Mouse (Mus musculus): ENCODE measurements around the gene Ctrb1.

Ctrb1 gene

DNA sequence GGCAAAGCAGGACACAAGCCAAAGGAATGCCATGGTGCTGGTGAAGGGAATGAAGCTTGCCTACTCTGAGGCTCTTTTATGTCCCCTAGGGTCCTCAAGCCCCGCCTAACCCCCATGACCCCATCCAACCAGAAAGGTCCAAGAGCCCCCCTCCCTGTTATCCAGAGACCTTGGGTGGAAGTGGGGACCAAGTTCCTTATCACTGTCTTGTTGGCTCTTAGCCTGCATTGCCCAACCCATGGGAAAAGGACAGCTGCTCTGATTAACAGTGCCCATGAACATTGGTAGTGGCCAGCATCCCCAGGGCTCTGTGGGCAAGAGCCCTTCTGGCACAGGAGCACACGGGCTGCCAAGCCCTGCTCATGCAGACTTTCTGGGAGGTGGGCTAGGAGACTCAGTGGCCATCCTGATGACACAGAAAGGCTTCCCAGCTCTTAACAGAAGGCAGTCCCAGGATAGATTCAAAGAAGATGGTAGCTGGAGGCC lies at the start of gene Ctrb1:
Gene Ctrb1 (minus strand): TSS at position 51 of the 486 bp plus-strand sequence.
- H3K36me3 ChIP-seq (ENCODE audit: insufficient read depth, low read length): no peaks in the 10 kb centered on the region
- H3K4me1 ChIP-seq (replicated peaks; ENCODE audit: low read depth, low read length): peaks cover 21% of the 10 kb centered on the region
- H3K4me3 ChIP-seq (replicated peaks; ENCODE audit: low read length): no peak within 1 kb of the TSS
- H3K27me3 ChIP-seq (ENCODE audit: insufficient read depth, low read length): no peaks in the 10 kb centered on the region
- peaks cover 9% of the 10 kb centered on the region for H3K9me3 ChIP-seq (ENCODE audit: low read length)
- TF ChIP-seq CTCF (conservative IDR thresholded peaks at IDR 0.05; ENCODE audit: low read length) (no peak), NANOG (IDR thresholded peaks at IDR 0.05; ENCODE audit: borderline replicate concordance, low read length) (no peak), POU5F1 (IDR thresholded peaks at IDR 0.05; ENCODE audit: borderline replicate concordance, low read length) (no peak)

DNA sequence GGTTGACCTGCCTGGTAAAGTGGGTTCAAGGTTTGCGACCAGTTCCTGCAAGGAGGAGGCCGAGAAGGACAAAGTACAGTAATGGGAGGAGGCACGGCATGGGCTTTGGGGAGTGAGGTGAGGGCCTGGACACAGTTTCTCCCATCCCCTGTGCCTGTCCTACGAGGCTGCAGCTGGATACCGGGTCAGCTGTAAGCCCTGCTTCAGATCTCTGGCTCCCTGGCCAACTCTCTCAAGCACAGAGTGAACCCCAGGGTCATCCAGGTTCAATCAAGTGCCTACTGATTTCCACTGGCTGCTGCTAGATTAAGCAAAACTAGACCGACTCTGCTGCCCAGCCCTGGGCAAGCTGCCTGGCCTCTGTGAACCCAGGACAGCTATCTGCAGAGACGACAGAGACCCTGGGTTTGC lies 49.5 kb upstream of the Ctrb1 start:
- H3K9me3 ChIP-seq (ENCODE audit: low read length): no peaks in the 10 kb centered on the region

DNA sequence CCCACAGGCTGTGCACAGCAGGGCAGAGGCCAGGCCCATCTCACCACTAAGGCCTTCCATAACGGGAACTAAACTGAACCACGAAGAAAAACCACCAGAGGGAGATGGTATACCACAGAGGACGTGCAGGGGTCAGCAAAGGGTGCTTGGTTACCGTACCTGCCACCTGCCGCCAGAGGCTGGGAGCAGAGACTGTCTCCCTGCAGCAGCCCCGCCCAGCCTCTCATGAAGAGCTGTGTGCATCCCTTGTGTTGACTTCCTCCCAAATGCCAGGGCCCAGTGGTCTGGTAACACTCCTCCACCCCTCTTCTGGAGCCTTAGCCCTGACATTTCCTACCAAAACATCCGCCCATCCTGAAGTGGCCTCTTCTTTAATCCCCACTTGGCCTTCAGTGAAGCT lies 48.8 kb upstream of the Ctrb1 start:
- TF ChIP-seq NANOG (IDR thresholded peaks at IDR 0.05; ENCODE audit: borderline replicate concordance, low read length) (no peak), CTCF (conservative IDR thresholded peaks at IDR 0.05; ENCODE audit: low read length) (no peak), POU5F1 (IDR thresholded peaks at IDR 0.05; ENCODE audit: borderline replicate concordance, low read length) (no peak)
- Histone ChIP-seq H3K4me1 (replicated peaks; ENCODE audit: low read depth, low read length) (peaks cover 84% of the 10 kb centered on the region), H3K4me3 (replicated peaks; ENCODE audit: low read length) (peak overlapping the region; percentile 43; the same call in 1 of the 2 replicates), H3K36me3 (ENCODE audit: insufficient read depth, low read length) (peaks cover 34% of the 10 kb centered on the region), H3K27me3 (ENCODE audit: insufficient read depth, low read length) (no peaks in the 10 kb centered on the region), H3K9me3 (ENCODE audit: low read length) (no peaks in the 10 kb centered on the region)

More for the DNA sequence above, 49.5 kb upstream of the Ctrb1 start:
- TF ChIP-seq POU5F1 (IDR thresholded peaks at IDR 0.05; ENCODE audit: borderline replicate concordance, low read length) (no peak), NANOG (IDR thresholded peaks at IDR 0.05; ENCODE audit: borderline replicate concordance, low read length) (no peak), CTCF (conservative IDR thresholded peaks at IDR 0.05; ENCODE audit: low read length) (no peak)
- Histone ChIP-seq H3K27me3 (ENCODE audit: insufficient read depth, low read length) (no peaks in the 10 kb centered on the region), H3K4me3 (replicated peaks; ENCODE audit: low read length) (peak overlapping the region; percentile 43; the same call in 1 of the 2 replicates), H3K4me1 (replicated peaks; ENCODE audit: low read depth, low read length) (peaks cover 84% of the 10 kb centered on the region), H3K36me3 (ENCODE audit: insufficient read depth, low read length) (peaks cover 27% of the 10 kb centered on the region)

DNA sequence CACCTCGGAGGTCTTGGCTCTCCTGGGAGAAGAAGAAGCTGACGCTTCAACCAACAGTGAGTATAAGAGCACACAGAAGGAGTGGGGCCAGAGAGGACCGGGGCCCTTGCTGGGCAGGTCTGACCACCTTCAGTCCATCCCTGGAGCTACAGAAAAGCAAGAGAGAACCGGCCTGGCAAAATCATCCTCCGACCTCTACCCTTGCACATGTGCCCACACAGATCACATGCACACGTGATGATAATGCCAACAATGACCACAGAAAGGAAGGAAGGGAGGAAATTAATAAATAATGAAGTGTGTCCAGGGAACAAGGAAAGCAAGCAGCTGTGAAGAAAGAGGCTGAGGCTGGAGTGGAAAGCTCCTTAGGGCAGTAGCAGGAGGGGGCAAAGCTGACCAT lies 48.1 kb upstream of the Ctrb1 start:
- Histone ChIP-seq H3K4me1 (replicated peaks; ENCODE audit: low read depth, low read length) (peaks cover 84% of the 10 kb centered on the region), H3K27me3 (ENCODE audit: insufficient read depth, low read length) (no peaks in the 10 kb centered on the region), H3K9me3 (ENCODE audit: low read length) (no peaks in the 10 kb centered on the region), H3K4me3 (replicated peaks; ENCODE audit: low read length) (no peak overlapping the region), H3K36me3 (ENCODE audit: insufficient read depth, low read length) (peaks cover 34% of the 10 kb centered on the region)
- no peak for TF ChIP-seq CTCF (conservative IDR thresholded peaks at IDR 0.05; ENCODE audit: low read length)
- TF ChIP-seq POU5F1 (IDR thresholded peaks at IDR 0.05; ENCODE audit: borderline replicate concordance, low read length): no peak
- TF ChIP-seq NANOG (IDR thresholded peaks at IDR 0.05; ENCODE audit: borderline replicate concordance, low read length): no peak

DNA sequence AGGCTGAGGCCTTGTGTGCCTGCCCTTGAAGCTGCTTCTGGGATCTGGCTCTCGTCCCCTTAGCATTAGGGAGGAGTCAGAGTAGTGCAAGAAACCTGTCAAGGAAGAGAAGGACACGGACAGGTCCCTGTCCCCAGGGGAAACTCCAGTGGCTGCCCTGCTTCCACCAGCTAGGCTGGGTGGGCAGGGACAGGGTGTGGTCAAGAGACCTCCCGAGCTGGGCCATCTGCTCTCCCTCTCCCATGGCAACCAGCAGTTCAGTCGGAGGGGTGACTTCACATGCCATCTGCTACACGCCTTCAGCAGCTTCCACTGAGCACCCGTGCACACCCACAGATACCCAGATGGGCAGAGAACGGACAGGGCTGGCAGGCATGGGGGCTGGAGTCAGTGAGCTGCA lies 45.5 kb upstream of the Ctrb1 start:
- Histone ChIP-seq H3K9me3 (ENCODE audit: low read length) (no peaks in the 10 kb centered on the region), H3K27me3 (ENCODE audit: insufficient read depth, low read length) (no peaks in the 10 kb centered on the region), H3K36me3 (ENCODE audit: insufficient read depth, low read length) (peaks cover 34% of the 10 kb centered on the region), H3K4me3 (replicated peaks; ENCODE audit: low read length) (0 out of 2 replicates have a peak overlapping the region, but pooled peaks have one; percentile 23), H3K4me1 (replicated peaks; ENCODE audit: low read depth, low read length) (peaks cover 83% of the 10 kb centered on the region)
- TF ChIP-seq POU5F1 (IDR thresholded peaks at IDR 0.05; ENCODE audit: borderline replicate concordance, low read length) (no peak), CTCF (conservative IDR thresholded peaks at IDR 0.05; ENCODE audit: low read length) (no peak), NANOG (IDR thresholded peaks at IDR 0.05; ENCODE audit: borderline replicate concordance, low read length) (no peak)

DNA sequence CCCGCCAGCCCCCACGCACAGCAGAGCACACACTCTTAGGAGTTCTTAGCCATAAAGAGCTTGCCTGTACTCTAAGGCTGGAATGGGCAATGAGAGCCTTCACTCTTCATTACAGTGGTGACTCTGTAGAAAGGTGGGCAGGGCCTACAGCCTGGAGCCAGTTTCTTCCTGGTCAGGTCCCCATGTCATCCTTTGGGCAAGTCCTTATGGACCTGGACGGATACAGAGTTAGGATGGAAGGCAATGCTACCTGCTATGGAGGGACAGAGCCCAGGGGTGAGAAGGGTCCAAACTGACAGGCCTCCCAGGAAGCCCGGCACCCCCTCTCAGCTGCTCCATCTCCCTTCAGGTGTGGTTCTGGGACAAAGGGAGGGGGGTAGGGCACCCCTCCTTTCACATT lies 45.0 kb upstream of the Ctrb1 start:
- no peaks in the 10 kb centered on the region for H3K27me3 ChIP-seq (ENCODE audit: insufficient read depth, low read length)
- TF ChIP-seq POU5F1 (IDR thresholded peaks at IDR 0.05; ENCODE audit: borderline replicate concordance, low read length) (no peak), NANOG (IDR thresholded peaks at IDR 0.05; ENCODE audit: borderline replicate concordance, low read length) (no peak), CTCF (conservative IDR thresholded peaks at IDR 0.05; ENCODE audit: low read length) (no peak)
- no peak overlapping the region for H3K4me3 ChIP-seq (replicated peaks; ENCODE audit: low read length)
- H3K36me3 ChIP-seq (ENCODE audit: insufficient read depth, low read length): peaks cover 29% of the 10 kb centered on the region
- no peaks in the 10 kb centered on the region for H3K9me3 ChIP-seq (ENCODE audit: low read length)
- H3K4me1 ChIP-seq (replicated peaks; ENCODE audit: low read depth, low read length): peaks cover 83% of the 10 kb centered on the region

DNA sequence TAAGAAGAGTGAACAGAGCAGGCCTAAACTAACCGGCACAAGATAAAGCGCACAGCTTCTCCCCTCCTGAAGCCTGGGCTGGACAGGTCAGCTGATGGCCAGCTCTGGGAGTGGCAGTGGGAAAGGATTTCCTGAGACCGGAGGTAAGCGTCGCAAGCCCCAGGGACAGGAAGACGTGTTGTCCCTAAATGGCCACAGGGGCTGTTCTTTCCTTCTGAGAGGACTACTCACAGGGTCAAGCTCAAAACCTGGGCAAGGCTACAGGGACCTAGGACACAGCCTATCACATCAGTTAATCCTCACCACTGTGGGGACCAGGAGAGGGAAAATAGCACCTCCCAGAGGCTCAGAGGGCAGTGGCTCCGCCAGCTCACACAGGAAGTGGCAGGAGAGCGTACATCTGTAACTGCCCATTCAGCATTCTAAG lies 44.5 kb upstream of the Ctrb1 start:
- Histone ChIP-seq H3K4me1 (replicated peaks; ENCODE audit: low read depth, low read length) (peaks cover 83% of the 10 kb centered on the region), H3K27me3 (ENCODE audit: insufficient read depth, low read length) (no peaks in the 10 kb centered on the region), H3K9me3 (ENCODE audit: low read length) (no peaks in the 10 kb centered on the region), H3K4me3 (replicated peaks; ENCODE audit: low read length) (no peak overlapping the region), H3K36me3 (ENCODE audit: insufficient read depth, low read length) (peaks cover 28% of the 10 kb centered on the region)
- TF ChIP-seq CTCF (conservative IDR thresholded peaks at IDR 0.05; ENCODE audit: low read length) (no peak), POU5F1 (IDR thresholded peaks at IDR 0.05; ENCODE audit: borderline replicate concordance, low read length) (no peak), NANOG (IDR thresholded peaks at IDR 0.05; ENCODE audit: borderline replicate concordance, low read length) (no peak)

DNA sequence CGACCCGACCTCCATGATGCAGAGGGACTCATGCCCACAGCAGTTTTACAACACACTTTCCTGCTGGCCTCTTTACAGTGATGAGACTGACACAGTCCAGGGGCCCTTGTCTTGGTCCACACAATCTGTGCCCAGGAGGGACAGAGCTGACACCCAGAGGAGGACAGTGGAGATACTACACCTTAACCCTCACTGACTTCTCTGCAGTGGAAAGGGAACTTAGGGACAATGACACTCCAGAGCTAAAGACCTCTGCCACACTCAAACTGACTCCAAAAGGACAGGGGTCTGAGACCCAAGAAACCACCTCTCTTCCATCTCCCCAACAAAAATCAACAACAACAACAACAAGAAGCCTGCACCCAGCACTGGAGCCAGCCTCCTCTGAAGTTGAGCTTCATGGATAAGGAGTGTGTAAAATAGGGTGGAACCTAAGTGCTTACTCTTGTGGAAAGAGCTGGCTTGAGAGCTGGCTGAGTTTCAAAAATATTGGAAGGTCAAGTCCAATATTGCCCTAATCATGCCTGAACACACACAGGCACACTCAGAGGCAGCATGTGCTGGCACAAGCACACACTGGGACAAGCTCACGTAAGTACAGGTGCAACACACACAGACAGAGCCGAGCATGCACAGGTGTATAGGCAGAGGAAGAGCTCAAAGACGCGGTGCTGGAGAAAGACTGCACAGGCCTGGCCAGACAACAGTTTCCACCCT lies 43.6 kb upstream of the Ctrb1 start:
- Histone ChIP-seq H3K4me1 (replicated peaks; ENCODE audit: low read depth, low read length) (peaks cover 83% of the 10 kb centered on the region), H3K27me3 (ENCODE audit: insufficient read depth, low read length) (no peaks in the 10 kb centered on the region), H3K4me3 (replicated peaks; ENCODE audit: low read length) (peak overlapping the region; percentile 90; the same call in 1 of the 2 replicates), H3K36me3 (ENCODE audit: insufficient read depth, low read length) (peaks cover 37% of the 10 kb centered on the region), H3K9me3 (ENCODE audit: low read length) (no peaks in the 10 kb centered on the region)
- TF ChIP-seq NANOG (IDR thresholded peaks at IDR 0.05; ENCODE audit: borderline replicate concordance, low read length) (no peak), POU5F1 (IDR thresholded peaks at IDR 0.05; ENCODE audit: borderline replicate concordance, low read length) (no peak), CTCF (conservative IDR thresholded peaks at IDR 0.05; ENCODE audit: low read length) (no peak)

Measured in E14TG2a.4 (cell line).